25 mouse cellular contexts compared by ENCODE assay signal in genomic region chr6:48974663-48975062, GRCm38 (mm10). TPM values are rescaled to one million over a fixed set of nuclear protein-coding genes. Genes with fewer than 3 reads are reported as not detected.
A peak's percentile ranks its signal among the peaks of the same experiment; 100 is the strongest.
DNase-seq lines count a peak whose midpoint lies in the region; ATAC-seq lines count a peak whose summit lies in the region.
"Had no signal": no experiment of that assay in that cellular context is flagged by ENCODE, and none has a peak within 500 bp of the region (broad histone marks: within the 10 kb centered on the region; RNA-seq: fewer than 3 reads in every experiment).

TSS of gene Doxl2 (plus strand) at chr6:48974963.

- H3K27ac ChIP-seq in forebrain, embryonic 11.5 days (ENCODE audit: low read depth, low read length), result no peak within 1 kb of the TSS
- H3K27ac ChIP-seq in forebrain, embryonic 14.5 days (ENCODE audit: low read depth, low read length), result no peak within 1 kb of the TSS
- H3K27ac ChIP-seq: embryonic facial prominence, embryonic 13.5 days; embryonic facial prominence, embryonic 15.5 days; forebrain, embryonic 10.5 days; forebrain, embryonic 13.5 days had no signal

- 92% methylated on average over 2 of the region's 2 CpGs for WGBS in forebrain, embryonic 11.5 days
- 82% methylated on average over 2 of the region's 2 CpGs for WGBS in forebrain, embryonic 14.5 days

- H3K36me3 ChIP-seq in forebrain, embryonic 11.5 days (ENCODE audit: control insufficient read depth, insufficient read depth, low read length), result no peaks in the 10 kb centered on the region
- no peaks in the 10 kb centered on the region for H3K36me3 ChIP-seq in forebrain, embryonic 14.5 days (ENCODE audit: control insufficient read depth, insufficient read depth, low read length)
- H3K36me3 ChIP-seq: embryonic facial prominence, embryonic 13.5 days; embryonic facial prominence, embryonic 15.5 days; forebrain, embryonic 10.5 days; G1E had no signal

- H3K9me3 ChIP-seq in forebrain, embryonic 11.5 days (ENCODE audit: control insufficient read depth, low read length), result no peaks in the 10 kb centered on the region
- no peaks in the 10 kb centered on the region for H3K9me3 ChIP-seq in forebrain, embryonic 14.5 days (replicated peaks; ENCODE audit: control insufficient read depth, low read length)
- H3K9me3 ChIP-seq: embryonic facial prominence, embryonic 13.5 days; embryonic facial prominence, embryonic 15.5 days; forebrain, embryonic 10.5 days; forebrain, embryonic 13.5 days; G1E had no signal

- no peak within 1 kb of the TSS for H3K4me3 ChIP-seq in forebrain, embryonic 11.5 days (ENCODE audit: low read depth, low read length)
- no peak within 1 kb of the TSS for H3K4me3 ChIP-seq in forebrain, embryonic 14.5 days (ENCODE audit: low read depth, low read length)
- H3K4me3 ChIP-seq: embryonic facial prominence, embryonic 13.5 days; embryonic facial prominence, embryonic 15.5 days; erythroblast, embryonic 14.5 days; forebrain, embryonic 10.5 days; forebrain, embryonic 13.5 days had no signal

- peak; percentile 44 for DNase-seq in forebrain, embryonic 11.5 days (ENCODE audit: low spot score)
- DNase-seq in forebrain, embryonic 14.5 days (ENCODE audit: low spot score), result no peak
- DNase-seq in 3T3-L1 (ENCODE audit: low read depth, low spot score), result peak; percentile 21
- DNase-seq in Muller cell, postnatal 12 days (ENCODE audit: inconsistent ontology term), result peak; percentile 17
- DNase-seq: adrenal gland, postnatal 10 days; adrenal gland, postnatal 25 days; B cell, adult 2 months; cerebellum, adult 11 months; cerebellum, adult 18-20 months; cerebellum, adult 8-10 months; cerebellum, adult 9-11 months; cerebellum, postnatal 14 days; cerebellum, postnatal 36 days; embryo, embryonic 11 days had no signal

- H3K4me1 ChIP-seq in forebrain, embryonic 11.5 days (replicated peaks; ENCODE audit: control insufficient read depth, insufficient read depth, low read length), result no peaks in the 10 kb centered on the region
- no peaks in the 10 kb centered on the region for H3K4me1 ChIP-seq in forebrain, embryonic 14.5 days (ENCODE audit: control insufficient read depth, insufficient read depth, low read length)
- H3K4me1 ChIP-seq: embryonic facial prominence, embryonic 13.5 days; embryonic facial prominence, embryonic 15.5 days; forebrain, embryonic 10.5 days; forebrain, embryonic 13.5 days had no signal

- H3K27me3 ChIP-seq in forebrain, embryonic 11.5 days (ENCODE audit: control insufficient read depth, insufficient read depth, low read length), result no peaks in the 10 kb centered on the region
- no peaks in the 10 kb centered on the region for H3K27me3 ChIP-seq in forebrain, embryonic 14.5 days (replicated peaks; ENCODE audit: control insufficient read depth, insufficient read depth, low read length)
- H3K27me3 ChIP-seq: embryonic facial prominence, embryonic 13.5 days; embryonic facial prominence, embryonic 15.5 days; forebrain, embryonic 13.5 days had no signal

- H3K9ac ChIP-seq in forebrain, embryonic 11.5 days (ENCODE audit: low read length), result no peak within 1 kb of the TSS
- H3K9ac ChIP-seq in forebrain, embryonic 14.5 days (ENCODE audit: low read length), result no peak within 1 kb of the TSS
- H3K9ac ChIP-seq: embryonic facial prominence, embryonic 13.5 days; embryonic facial prominence, embryonic 15.5 days; forebrain, embryonic 13.5 days had no signal

- ATAC-seq in forebrain, embryonic 11.5 days (replicated peaks; ENCODE audit: low FRiP score), result no peak
- no peak for ATAC-seq in forebrain, embryonic 14.5 days
- no peak for ATAC-seq in frontal cortex, adult (ENCODE audit: low TSS enrichment)
- ATAC-seq: CD4-positive, CD25-positive, alpha-beta regulatory T cell, adult 4 months; forebrain, embryonic 13.5 days; forebrain, embryonic 16.5 days had no signal

- no peak within 1 kb of the TSS for H3K4me2 ChIP-seq in forebrain, embryonic 11.5 days (ENCODE audit: low read depth, low read length, severe bottlenecking)
- H3K4me2 ChIP-seq in forebrain, embryonic 14.5 days (ENCODE audit: low read length), result no peak within 1 kb of the TSS
- H3K4me2 ChIP-seq: embryonic facial prominence, embryonic 13.5 days; embryonic facial prominence, embryonic 15.5 days; forebrain, embryonic 13.5 days had no signal

RNA-seq across cellular contexts. Expression of gene Doxl2, which starts in this region (rescaled TPM):
- polyA plus RNA-seq in forebrain, embryonic 11.5 days (2014; fragmentation: Nextera tagmentation; extraction: Ambion mirVana), result not detected in 2 replicates
- not detected in 2 replicates for polyA plus RNA-seq in forebrain, embryonic 14.5 days (2014; fragmentation: Nextera tagmentation; extraction: Ambion mirVana)
- polyA plus RNA-seq: brain, embryonic 14.5 days; CD4-positive, CD25-positive, alpha-beta regulatory T cell, adult 4 months; embryonic facial prominence, embryonic 11.5 days; embryonic facial prominence, embryonic 13.5 days; embryonic facial prominence, embryonic 15.5 days; forebrain, embryonic 10.5 days; forebrain, embryonic 13.5 days; forebrain, embryonic 16.5 days; G1E had no signal

Comparison
In these comparisons a context has a peak if more than half of its experiments do, and no peak if none do; other contexts are left out.
1. Peak in DNase-seq in forebrain, embryonic 11.5 days; RNA of the gene not detected or under 1 TPM.